Mouse (Mus musculus) CH12.LX (cell line): Measurements from ENCODE around the gene Map3k14. TPM values are rescaled to one million over a fixed set of nuclear protein-coding genes. Genes with fewer than 3 reads are reported as not detected.

Source experiments
- DNase-seq: peaks from one replicate; pipeline ENCODE4 v3.0.0-alpha.2; 2013; ENCODE audit errors: extremely low read depth
- H3K27ac ChIP-seq: 2 replicates; pipeline ENCODE4 v1.5.1; 2012; ENCODE audit warnings: low read depth, mild to moderate bottlenecking, control low read depth, moderate library complexity; ENCODE audit not compliant: insufficient read depth
- H3K27me3 ChIP-seq: replicated peaks from 2 replicates; pipeline ENCODE3; 2012; ENCODE audit warnings: inconsistent platforms
- H3K36me3 ChIP-seq, 2 experiments: replicated peaks in 1 of 2; 2 replicates each; pipeline versions ENCODE3 to v1.6.1; 2012; ENCODE audit warnings: inconsistent platforms in 1 of 2, low read length in 1 of 2, mild to moderate bottlenecking in 1 of 2, mixed read lengths in 1 of 2, moderate library complexity in 1 of 2; ENCODE audit not compliant: control insufficient read depth in 1 of 2, insufficient read depth in 1 of 2
- H3K4me1 ChIP-seq, 2 experiments: 2 replicates each; pipeline ENCODE4 v1.6.1; 2012; ENCODE audit warnings: inconsistent platforms in 1 of 2, moderate library complexity in 1 of 2; ENCODE audit not compliant: insufficient read depth in 2 of 2, control insufficient read depth in 1 of 2
- H3K4me2 ChIP-seq: 2 replicates; pipeline ENCODE4 v1.6.1; 2012; ENCODE audit warnings: low read depth, mild to moderate bottlenecking, control low read depth; ENCODE audit not compliant: poor library complexity, insufficient read depth, severe bottlenecking
- H3K4me3 ChIP-seq, 3 experiments: fragments of 150-350 bp in 1 of 3; sonication (generic) in 1 of 3; replicated peaks in 1 of 3; 2 replicates each; pipeline versions ENCODE3 to v1.5.1; 2011 to 2012; ENCODE audit warnings: low read depth in 2 of 3, low read length in 2 of 3, mild to moderate bottlenecking in 2 of 3, moderate library complexity in 2 of 3, control low read depth in 1 of 3, improper control_type of control experiment in 1 of 3, inconsistent platforms in 1 of 3, mixed read lengths in 1 of 3; ENCODE audit not compliant: poor library complexity in 1 of 3
- H3K79me2 ChIP-seq: replicated peaks from 2 replicates; pipeline ENCODE4 v1.6.1; 2012; ENCODE audit warnings: mild to moderate bottlenecking, moderate library complexity; ENCODE audit not compliant: control insufficient read depth, poor library complexity, insufficient read depth, severe bottlenecking; ENCODE audit errors: extremely low read depth
- H3K9ac ChIP-seq: 2 replicates; pipeline ENCODE4 v1.6.1; 2012; ENCODE audit warnings: low read depth, mild to moderate bottlenecking, control low read depth, moderate library complexity; ENCODE audit not compliant: insufficient read depth
- H3K9me3 ChIP-seq: replicated peaks from 2 replicates; pipeline ENCODE3; 2012; ENCODE audit warnings: low read length, inconsistent platforms, mixed read lengths
- BHLHE40 ChIP-seq: IDR thresholded peaks from 2 replicates; pipeline ENCODE4 v1.6.1; 2011; ENCODE audit warnings: mild to moderate bottlenecking, low read depth, low read length, improper control_type of control experiment
- CHD1 ChIP-seq: IDR thresholded peaks from 2 replicates; pipeline ENCODE4 v1.6.1; 2012; ENCODE audit warnings: low read depth, low read length, improper control_type of control experiment, inconsistent platforms
- CHD2 ChIP-seq: IDR thresholded peaks from 2 replicates; pipeline ENCODE4 v1.6.1; 2011; ENCODE audit warnings: low read length, improper control_type of control experiment
- CTCF ChIP-seq, 2 experiments: IDR thresholded peaks in 1 of 2; conservative IDR thresholded peaks in 1 of 2; 2 replicates each; pipeline ENCODE4 v1.5.1; 2011 to 2012; ENCODE audit warnings: low read depth in 2 of 2, low read length in 2 of 2, improper control_type of control experiment in 1 of 2, inconsistent platforms in 1 of 2, mild to moderate bottlenecking in 1 of 2, moderate library complexity in 1 of 2
- E2F4 ChIP-seq: IDR thresholded peaks from 2 replicates; pipeline ENCODE4 v1.6.1; 2011; ENCODE audit warnings: low read depth, low read length, improper control_type of control experiment; ENCODE audit not compliant: insufficient replicate concordance
- ELF1 ChIP-seq: IDR thresholded peaks from 2 replicates; pipeline ENCODE4 v1.6.1; 2014; ENCODE audit warnings: low read depth, mild to moderate bottlenecking, inconsistent platforms, low read length, improper control_type of control experiment
- EP300 ChIP-seq: IDR thresholded peaks from 2 replicates; pipeline ENCODE4 v1.6.1; 2011; ENCODE audit warnings: low read length, improper control_type of control experiment
- ETS1 ChIP-seq: conservative IDR thresholded peaks from 2 replicates; pipeline ENCODE4 v1.6.1; 2012; ENCODE audit warnings: low read depth, mild to moderate bottlenecking, inconsistent platforms, low read length, improper control_type of control experiment, moderate library complexity
- GABPA ChIP-seq: IDR thresholded peaks from 2 replicates; pipeline ENCODE4 v1.6.1; 2012; ENCODE audit warnings: low read depth, low read length, improper control_type of control experiment, inconsistent platforms; ENCODE audit not compliant: insufficient replicate concordance
- HCFC1 ChIP-seq: IDR thresholded peaks from 2 replicates; pipeline ENCODE4 v1.6.1; 2012; ENCODE audit warnings: low read depth, mild to moderate bottlenecking, inconsistent platforms, low read length, improper control_type of control experiment
- IRF4 ChIP-seq: IDR thresholded peaks from 2 replicates; pipeline ENCODE4 v1.6.1; 2014; ENCODE audit warnings: low read depth, mild to moderate bottlenecking, inconsistent platforms, low read length, improper control_type of control experiment
- JUN ChIP-seq: IDR thresholded peaks from 2 replicates; pipeline ENCODE4 v1.6.1; 2011; ENCODE audit warnings: low read depth, mild to moderate bottlenecking, low read length, improper control_type of control experiment, moderate library complexity; ENCODE audit not compliant: insufficient read depth
- JUND ChIP-seq: conservative IDR thresholded peaks from 2 replicates; pipeline ENCODE4 v1.6.1; 2011; ENCODE audit warnings: low read depth, low read length, improper control_type of control experiment
- KAT2A ChIP-seq: IDR thresholded peaks from 2 replicates; pipeline ENCODE4 v1.6.1; 2012; ENCODE audit warnings: low read length, improper control_type of control experiment, inconsistent platforms; ENCODE audit not compliant: insufficient replicate concordance
- MAFK ChIP-seq: IDR thresholded peaks from 2 replicates; pipeline ENCODE4 v1.6.1; 2011; ENCODE audit warnings: low read length, improper control_type of control experiment; ENCODE audit not compliant: insufficient replicate concordance
- MAX ChIP-seq: IDR thresholded peaks from 2 replicates; pipeline ENCODE4 v1.6.1; 2011; ENCODE audit warnings: low read length, improper control_type of control experiment
- MAZ ChIP-seq: IDR thresholded peaks from 2 replicates; pipeline ENCODE4 v1.6.1; 2012; ENCODE audit warnings: low read depth, mild to moderate bottlenecking, inconsistent platforms, low read length, improper control_type of control experiment, moderate library complexity
- MEF2A ChIP-seq: IDR thresholded peaks from 2 replicates; pipeline ENCODE4 v1.6.1; 2014; ENCODE audit warnings: low read depth, mild to moderate bottlenecking, inconsistent platforms, low read length, improper control_type of control experiment, borderline replicate concordance
- MXI1 ChIP-seq: IDR thresholded peaks from 2 replicates; pipeline ENCODE4 v1.6.1; 2011; ENCODE audit warnings: mild to moderate bottlenecking, low read depth, low read length, improper control_type of control experiment
- MYC ChIP-seq: IDR thresholded peaks from 2 replicates; pipeline ENCODE4 v1.6.1; 2011; ENCODE audit warnings: low read depth, mild to moderate bottlenecking, improper control_type of control experiment, low read length
- NELFE ChIP-seq: IDR thresholded peaks from 2 replicates; pipeline ENCODE4 v1.6.1; 2011; ENCODE audit warnings: low read depth, low read length, improper control_type of control experiment
- NRF1 ChIP-seq: IDR thresholded peaks from 2 replicates; pipeline ENCODE4 v1.6.1; 2014; ENCODE audit warnings: low read depth, mild to moderate bottlenecking, inconsistent platforms, low read length, improper control_type of control experiment, moderate library complexity
- POLR2A ChIP-seq: IDR thresholded peaks from 2 replicates; pipeline ENCODE4 v1.6.1; 2011; ENCODE audit warnings: low read depth, mild to moderate bottlenecking, improper control_type of control experiment, low read length
- POLR2AphosphoS2 ChIP-seq: IDR thresholded peaks from 2 replicates; pipeline ENCODE4 v1.6.1; 2011; ENCODE audit warnings: low read depth, low read length, improper control_type of control experiment
- RAD21 ChIP-seq: IDR thresholded peaks from 2 replicates; pipeline ENCODE4 v1.6.1; 2011; ENCODE audit warnings: low read depth, mild to moderate bottlenecking, low read length, improper control_type of control experiment, moderate library complexity
- RCOR1 ChIP-seq: conservative IDR thresholded peaks from 2 replicates; pipeline ENCODE4 v1.6.1; 2012; ENCODE audit warnings: low read depth, mild to moderate bottlenecking, inconsistent platforms, low read length, improper control_type of control experiment
- SIN3A ChIP-seq: IDR thresholded peaks from 2 replicates; pipeline ENCODE4 v1.6.1; 2012; ENCODE audit warnings: low read length, improper control_type of control experiment, inconsistent platforms
- SMC3 ChIP-seq: IDR thresholded peaks from 2 replicates; pipeline ENCODE4 v1.6.1; 2011; ENCODE audit warnings: low read depth, low read length, improper control_type of control experiment
- TBP ChIP-seq: conservative IDR thresholded peaks from 2 replicates; pipeline ENCODE4 v1.6.1; 2011; ENCODE audit warnings: low read depth, low read length, improper control_type of control experiment
- TCF12 ChIP-seq: IDR thresholded peaks from 2 replicates; pipeline ENCODE4 v1.6.1; 2014; ENCODE audit warnings: low read depth, mild to moderate bottlenecking, inconsistent platforms, low read length, improper control_type of control experiment
- UBTF ChIP-seq: IDR thresholded peaks from 2 replicates; pipeline ENCODE4 v1.6.1; 2012; ENCODE audit warnings: low read depth, mild to moderate bottlenecking, inconsistent platforms, low read length, improper control_type of control experiment, moderate library complexity
- USF1 ChIP-seq: IDR thresholded peaks from 2 replicates; pipeline ENCODE4 v1.6.1; 2014; ENCODE audit warnings: low read depth, mild to moderate bottlenecking, inconsistent platforms, low read length, improper control_type of control experiment
- USF2 ChIP-seq: conservative IDR thresholded peaks from 2 replicates; pipeline ENCODE4 v1.6.1; 2011; ENCODE audit warnings: low read depth, low read length, improper control_type of control experiment
- ZKSCAN1 ChIP-seq: IDR thresholded peaks from 2 replicates; pipeline ENCODE4 v1.6.1; 2012; ENCODE audit warnings: low read depth, inconsistent platforms, low read length, improper control_type of control experiment, borderline replicate concordance
- ZMIZ1 ChIP-seq: IDR thresholded peaks from 2 replicates; pipeline ENCODE4 v1.6.1; 2012; ENCODE audit warnings: low read depth, mild to moderate bottlenecking, inconsistent platforms, low read length, improper control_type of control experiment
- ZNF384 ChIP-seq: IDR thresholded peaks from 2 replicates; pipeline ENCODE4 v1.6.1; 2012; ENCODE audit warnings: low read depth, low read length, improper control_type of control experiment, inconsistent platforms
- dilution Hi-C: fragments of 300-500 bp; cut with MboI; formaldehyde crosslinking; loops from 2 replicates; pipeline ENCODE4 v1.14.3; 2020; ENCODE audit warnings: low sequenced_read_pairs; ENCODE audit not compliant: extremely low pct_unique_long_range_greater_than_20kb, extremely low pct_ligation_motif_present
- in situ Hi-C: fragments of 300-500 bp; cut with MboI; formaldehyde crosslinking; loops from 3 replicates; pipeline ENCODE4 v1.14.3; 2019; ENCODE audit warnings: low sequenced_read_pairs, low pct_ligation_motif_present, low pct_unique_long_range_greater_than_20kb, mixed read lengths
- polyA plus RNA-seq: library from polyadenylated mRNA; unstranded; fragments of >175 nt; gene quantifications from 2 replicates; pipeline ENCODE4 v1.2.1, GENCODE M21; 2012; ENCODE audit warnings: low read depth; ENCODE audit not compliant: insufficient read length
- total RNA-seq, 2 experiments: library from RNA; depleted of rRNA; stranded (reverse); fragments of 300-350 nt in 1 of 2; fragments of >200 nt in 1 of 2; gene quantifications; 2 replicates each; pipeline ENCODE4 v1.2.3; 2012 to 2014

Map3k14 gene
- total and polyA plus RNA-seq, 3 experiments = 4.5 to 11.2 (median 9.9) TPM

- Histone ChIP-seq H3K36me3 (peaks cover 8 to 15% of the 10 kb centered on the region in 2 experiments), H3K4me3 (peak overlapping the region; percentile 21 to 69 (median 23)), H3K79me2 (peaks cover 69% of the 10 kb centered on the region), H3K4me1 (peaks cover 38 to 89% of the 10 kb centered on the region in 2 experiments), H3K4me2 (peak overlapping the region; percentile 93), H3K9ac (peak overlapping the region; percentile 58), H3K27ac (peak overlapping the region; percentile 99), H3K9me3 (no peaks in the 10 kb centered on the region), H3K27me3 (no peaks in the 10 kb centered on the region)
- dilution Hi-C loops (no loop called here), in situ Hi-C loops (loop anchor here (5.0 to 25.0 kb wide), 3 partner anchors 97 to 387 kb away; no protein-coding TSS in a partner anchor)
- DNase-seq = peak; percentile 99
- TF ChIP-seq ZNF384 (no peak; the same call in 1 of the 2 replicates), RAD21 (no peak; the same call in none of the 2 replicates), E2F4 (no peak), MYC (peak; percentile 95), ZMIZ1 (peak; percentile 72), POLR2A (peak; percentile 73), BHLHE40 (peak; percentile 91), TCF12 (peak; percentile 95), NRF1 (peak; percentile 49), JUN (peak; percentile 3; the same call in 1 of the 2 replicates), EP300 (peak; percentile 79), MXI1 (peak; percentile 95), MAFK (no peak), SMC3 (peak; percentile 31; the same call in 1 of the 2 replicates), CHD1 (peak; percentile 29; the same call in 1 of the 2 replicates), MEF2A (peak; percentile 93), MAX (peak; percentile 92), MAZ (peak; percentile 98), CTCF (conservative IDR thresholded peaks at IDR 0.05 in 1 of 2, IDR thresholded peaks at IDR 0.05 in 1 of 2; ENCODE audit: low read depth in 2 of 2, low read length in 2 of 2) (no peak), ZKSCAN1 (no peak), IRF4 (peak; percentile 91), TBP (0 out of 2 replicates have a peak, but pooled peaks have one; percentile 27), RCOR1 (0 out of 2 replicates have a peak, but pooled peaks have one; percentile 57), USF2 (no peak), USF1 (no peak), GABPA (no peak), ETS1 (peak; percentile 94), POLR2AphosphoS2 (peak; percentile 74; the same call in 1 of the 2 replicates), SIN3A (peak; percentile 91; the same call in 1 of the 2 replicates), NELFE (peak; percentile 67), ELF1 (peak; percentile 94), HCFC1 (peak; percentile 65), UBTF (peak; percentile 71; the same call in 1 of the 2 replicates), KAT2A (peak; percentile 61; the same call in 1 of the 2 replicates), CHD2 (peak; percentile 86), JUND (no peak)
Measured at GRCm38 (mm10) chr11:103174891-103175391, 92.3 kb downstream of the Map3k14 start.
